Mouse (Mus musculus) right cerebral cortex, postnatal 25 days (tissue): ENCODE data around the gene Phldb1.

ENCODE experiments used
- DNase-seq: peaks from one replicate; pipeline ENCODE4 v3.0.0; 2022

Gene Phldb1

DNA sequence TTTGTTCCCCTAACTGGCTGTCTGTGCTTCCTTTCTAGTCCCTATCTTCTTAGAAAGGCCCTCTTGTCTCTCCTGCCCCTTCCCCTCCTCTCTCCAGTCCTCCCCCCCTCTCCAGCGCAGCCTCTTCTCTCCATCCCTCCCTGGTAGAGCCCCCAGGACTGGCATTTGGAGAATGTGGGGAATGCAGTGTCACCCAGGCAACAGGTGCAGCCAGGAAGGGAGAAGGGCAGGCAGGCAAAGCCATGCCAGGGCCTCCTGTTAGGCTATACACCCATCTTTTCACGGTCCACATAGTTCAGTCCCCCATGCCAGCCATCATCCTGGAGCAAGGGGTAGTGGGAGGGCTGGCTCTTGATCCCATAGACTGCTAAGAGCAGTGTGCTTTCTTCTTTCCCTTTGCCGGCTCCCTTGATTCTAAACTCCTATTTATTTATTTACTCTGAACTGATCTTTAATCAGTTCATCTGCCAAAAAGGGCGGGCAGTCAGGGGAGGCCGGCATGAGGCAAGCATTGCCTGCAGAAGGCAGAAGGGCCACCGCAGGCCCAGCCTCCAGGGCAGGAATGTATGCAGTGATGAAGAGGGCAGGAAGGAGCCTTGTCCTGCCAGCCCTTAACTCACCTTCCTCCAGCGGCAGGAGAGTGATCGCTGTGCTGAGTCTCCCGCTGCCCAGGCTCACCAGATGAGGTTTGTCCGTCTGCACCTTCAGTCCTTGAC, 8.4 kb downstream of the Phldb1 start:
- no peak for DNase-seq

DNA sequence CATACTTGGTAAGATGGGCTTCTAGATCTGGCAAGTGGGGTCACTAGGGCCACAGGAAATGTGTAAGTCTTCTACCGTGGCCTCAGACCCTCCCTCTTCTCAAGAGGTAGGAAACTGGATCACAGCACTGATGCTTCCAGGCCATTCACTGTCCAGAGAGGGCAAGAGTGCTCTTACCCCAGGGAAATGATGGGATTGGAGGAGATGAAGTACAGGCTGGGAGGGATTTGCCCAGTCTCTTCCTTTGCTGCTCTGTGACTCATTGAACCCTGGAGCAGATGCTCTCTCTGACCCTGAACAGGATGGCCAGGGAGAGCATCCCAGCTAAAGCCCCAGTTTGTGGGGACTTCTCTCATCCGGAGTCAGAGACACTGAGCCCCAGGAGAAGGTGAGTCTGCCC, 10.3 kb downstream of the Phldb1 start:
- no peak for DNase-seq

DNA sequence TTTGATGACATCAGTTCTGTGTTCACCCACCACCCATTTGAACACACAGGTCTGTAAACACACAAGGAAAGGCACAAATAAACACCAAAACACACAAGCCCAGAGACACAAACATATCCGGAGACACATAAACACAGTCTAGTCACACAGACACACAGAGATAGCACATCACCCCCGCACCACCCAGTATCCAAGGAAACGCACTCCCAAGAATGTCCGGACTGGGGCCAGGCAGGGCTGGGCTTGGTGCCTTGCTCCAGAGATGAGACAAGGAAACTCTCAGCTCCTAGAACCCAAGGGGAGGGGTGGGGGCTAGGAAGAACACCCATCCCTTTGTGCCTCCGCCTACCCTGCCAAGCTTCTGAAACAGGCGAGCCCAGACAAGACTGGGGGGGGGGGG, 10.8 kb downstream of the Phldb1 start:
- DNase-seq: no peak

DNA sequence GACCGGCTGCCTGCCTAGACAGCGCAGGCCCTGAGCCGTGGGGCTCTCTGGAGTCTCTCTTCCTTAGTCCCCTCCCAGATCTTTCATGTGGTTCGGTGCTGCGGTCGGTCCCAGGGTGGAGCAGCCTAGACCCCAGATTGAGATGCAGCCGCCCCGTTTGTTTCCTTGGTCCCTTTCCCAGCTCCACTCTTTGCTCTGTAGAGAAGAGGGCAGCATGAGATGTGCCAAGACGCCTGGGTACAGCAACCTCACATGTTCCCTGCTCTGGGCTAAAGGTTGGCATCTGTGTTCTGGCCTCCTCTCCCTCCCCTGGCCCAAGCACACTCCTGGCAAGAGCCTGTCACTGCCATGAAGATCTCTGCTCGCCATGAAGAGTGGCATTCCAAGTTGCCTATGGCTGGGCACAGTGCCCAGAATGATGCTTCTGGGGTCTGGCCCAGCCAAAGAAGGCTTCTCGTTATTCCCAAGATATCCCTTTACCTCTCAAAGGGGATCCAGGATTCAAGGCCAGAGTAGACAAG, 11.4 kb downstream of the Phldb1 start:
- DNase-seq: no peak

DNA sequence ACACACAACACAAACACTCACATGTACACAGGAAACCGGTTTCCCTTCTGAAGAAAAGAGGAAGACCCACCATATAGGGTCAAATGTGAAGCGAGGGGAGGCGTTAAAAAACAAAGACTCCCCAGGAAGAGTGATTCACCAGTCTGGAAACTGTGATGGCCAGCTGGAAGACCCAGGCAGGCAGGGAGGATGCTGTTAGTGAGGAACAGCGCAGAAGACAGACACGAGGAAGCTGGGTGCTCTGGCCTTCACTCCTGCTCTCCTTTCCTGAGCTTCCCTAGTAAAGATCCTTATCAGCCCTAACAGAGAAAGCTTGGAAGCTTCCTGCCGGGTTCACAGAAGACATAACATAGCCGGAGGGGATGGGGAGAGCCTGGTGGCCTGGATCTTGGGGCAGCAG, 12.0 kb downstream of the Phldb1 start:
- DNase-seq: no peak

DNA sequence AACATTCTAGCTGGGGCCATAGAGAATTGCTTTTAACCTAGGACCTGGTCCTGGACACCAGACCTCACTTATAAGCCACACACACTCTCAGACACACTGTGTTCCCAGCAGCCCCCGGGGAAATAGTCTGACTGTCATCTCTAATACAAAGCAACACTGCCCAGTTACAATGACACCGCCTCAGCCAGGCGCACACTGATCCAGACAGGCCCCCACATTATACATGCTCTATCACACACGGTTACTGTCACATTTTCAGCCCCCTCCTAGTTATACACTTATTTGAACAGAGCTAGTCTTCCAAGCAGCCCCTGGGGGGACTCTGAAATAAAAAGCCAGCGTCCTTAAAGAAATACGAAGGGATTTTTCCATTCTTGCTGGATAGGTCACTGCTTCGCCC, 12.4 kb downstream of the Phldb1 start:
- no peak for DNase-seq

DNA sequence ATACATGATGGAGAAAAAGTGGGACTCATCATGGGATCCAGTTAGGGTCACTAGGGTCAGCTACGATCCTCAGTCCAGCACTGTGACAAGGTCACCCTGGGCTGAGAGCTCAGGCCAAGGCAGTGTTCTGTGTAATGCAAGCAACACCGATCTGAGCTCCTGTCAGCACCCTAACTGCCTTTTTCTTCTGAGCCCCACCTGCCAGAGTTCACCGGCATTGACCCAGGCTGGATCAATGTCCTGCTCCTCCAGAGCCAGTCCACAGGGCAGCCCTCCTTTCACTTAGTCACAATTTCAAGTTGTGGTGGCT, 13.2 kb downstream of the Phldb1 start:
- no peak for DNase-seq

DNA sequence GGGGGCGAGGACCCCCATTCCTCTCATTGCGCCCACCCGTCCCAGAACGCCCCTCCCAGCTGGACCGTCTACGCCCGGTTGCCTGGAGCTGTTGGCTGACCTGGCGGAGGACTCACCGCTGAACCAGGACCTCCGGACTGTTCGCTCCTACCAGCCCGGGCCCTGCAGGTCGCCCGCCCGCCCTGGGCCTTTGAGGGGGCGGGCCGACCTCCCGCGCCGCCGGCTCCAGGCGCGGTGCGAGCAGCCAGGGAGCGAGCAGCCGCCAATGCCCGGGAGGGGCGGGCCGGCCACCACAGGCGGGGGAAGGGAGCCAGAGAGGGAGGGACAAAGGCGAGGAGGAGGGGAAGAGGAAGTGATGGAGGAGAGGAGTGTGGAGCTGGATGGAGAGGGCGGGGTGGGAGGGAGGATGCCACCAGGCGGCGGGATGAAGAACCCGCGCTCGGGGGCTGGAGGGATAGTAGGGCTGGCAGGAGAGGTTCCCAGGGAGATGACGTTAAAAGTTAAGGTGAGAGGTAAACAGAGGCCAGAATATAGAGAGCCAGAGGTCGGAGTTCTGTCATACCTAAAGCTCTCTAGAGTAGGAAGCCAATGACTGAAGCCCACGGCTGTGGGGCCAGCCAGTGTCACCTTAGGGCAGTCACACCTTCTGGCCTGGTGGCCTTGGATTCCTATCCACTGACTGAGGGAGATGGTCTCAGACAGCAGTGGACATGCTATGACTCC, 13.7 kb downstream of the Phldb1 start:
- DNase-seq: peak; percentile 85

DNA sequence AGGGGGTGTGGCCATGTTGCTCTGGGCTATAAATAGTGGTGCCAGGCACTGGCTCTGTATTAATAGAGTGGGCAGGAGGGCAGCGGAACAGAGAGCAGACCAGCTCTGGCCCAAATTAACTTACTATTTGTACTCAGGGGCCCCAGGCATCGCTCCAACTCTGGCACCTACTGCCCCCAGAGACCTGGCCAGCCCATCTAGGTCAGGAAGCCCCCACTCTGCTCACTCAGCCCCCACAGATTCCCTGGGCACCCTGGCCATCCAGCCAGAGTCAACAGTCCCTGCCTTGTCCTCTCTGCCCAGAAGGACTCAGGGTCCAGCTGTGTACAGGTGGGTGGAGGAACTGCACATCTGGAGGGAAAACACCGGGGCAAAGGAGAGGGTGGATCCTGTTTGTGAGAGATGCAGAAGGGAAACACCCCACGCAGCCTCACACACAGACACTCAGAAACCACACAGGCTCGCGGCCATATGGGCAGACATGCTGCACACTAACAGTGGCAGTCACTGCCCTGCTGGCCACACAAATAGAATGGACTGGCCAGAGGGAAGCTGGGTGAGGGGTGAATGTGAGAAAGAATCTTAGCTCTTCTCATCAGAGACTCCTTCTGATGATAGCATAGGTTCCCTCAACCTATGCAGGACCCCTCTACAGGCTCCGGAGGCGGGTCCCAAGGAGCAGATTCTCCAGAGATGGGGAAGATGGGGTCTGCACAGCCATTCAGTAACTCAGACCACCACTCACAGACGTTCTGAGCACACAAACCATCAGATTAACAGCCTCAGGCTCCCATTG, 14.4 kb downstream of the Phldb1 start:
- DNase-seq: no peak

DNA sequence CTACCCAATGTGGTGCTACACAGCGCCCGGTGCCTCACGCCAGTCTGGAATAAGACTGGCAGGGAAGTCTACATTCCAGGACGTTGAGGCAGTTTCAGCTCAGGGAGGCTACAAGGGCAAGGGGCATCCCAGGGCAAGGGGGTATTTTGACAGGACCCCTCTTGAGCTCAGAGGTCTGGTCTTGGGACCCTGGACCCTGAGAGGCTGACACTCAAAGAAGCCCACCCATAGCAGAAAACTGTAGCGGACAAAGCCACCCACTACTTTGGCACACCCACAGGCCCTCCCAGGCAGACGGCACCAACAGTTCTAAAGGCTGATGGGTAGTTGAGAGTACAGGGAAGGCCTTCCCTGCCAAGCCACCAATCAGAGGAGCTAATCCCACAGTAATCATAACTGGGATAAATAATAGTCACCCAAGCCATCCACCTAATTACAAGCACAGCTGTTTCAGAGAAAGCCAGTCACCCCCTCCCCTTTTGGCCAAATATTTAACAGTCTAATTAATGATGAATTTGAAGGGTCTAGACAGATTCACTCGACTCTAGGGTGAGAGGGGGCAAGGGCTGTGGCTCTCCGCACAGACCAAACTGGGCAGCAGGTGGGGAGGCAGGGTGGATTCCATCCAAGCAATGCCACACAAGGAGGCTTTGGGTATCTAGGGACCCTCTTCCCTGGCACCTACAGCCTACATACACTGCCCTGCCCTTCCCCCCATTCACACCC, 15.2 kb downstream of the Phldb1 start:
- DNase-seq: no peak

DNA sequence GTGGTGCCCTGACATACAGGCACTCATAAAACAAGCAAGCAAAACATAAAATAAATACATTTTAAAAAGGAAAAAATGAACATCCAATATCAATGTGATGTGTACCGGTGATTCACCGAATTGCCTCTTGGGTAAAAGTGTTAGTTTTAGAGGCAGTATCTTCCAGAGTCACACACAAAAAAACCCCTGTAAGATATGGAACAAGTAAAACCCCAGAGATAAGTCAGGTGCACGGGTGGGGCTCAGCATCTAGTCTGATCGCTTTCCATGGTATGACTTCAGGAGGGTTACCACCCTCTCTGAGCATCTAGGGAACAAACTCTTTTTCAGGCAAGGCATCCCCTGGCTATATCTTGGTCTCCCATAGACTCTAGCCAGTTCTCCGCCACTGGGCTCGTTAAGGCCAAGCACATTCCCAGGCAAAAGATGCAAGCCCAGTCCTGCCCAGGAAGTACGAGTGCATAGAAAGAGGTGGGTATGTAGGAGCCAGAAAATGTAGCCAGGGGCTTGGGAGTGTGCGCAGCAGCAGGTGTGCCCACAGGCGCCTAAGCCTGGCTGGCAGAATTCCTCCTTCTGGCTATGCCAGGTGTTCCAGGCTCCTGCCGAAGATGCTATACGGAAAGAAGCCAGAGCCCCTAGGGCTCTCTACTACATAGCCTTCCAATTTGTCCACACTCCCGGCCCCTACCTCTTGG, 15.9 kb downstream of the Phldb1 start:
- no peak for DNase-seq

DNA sequence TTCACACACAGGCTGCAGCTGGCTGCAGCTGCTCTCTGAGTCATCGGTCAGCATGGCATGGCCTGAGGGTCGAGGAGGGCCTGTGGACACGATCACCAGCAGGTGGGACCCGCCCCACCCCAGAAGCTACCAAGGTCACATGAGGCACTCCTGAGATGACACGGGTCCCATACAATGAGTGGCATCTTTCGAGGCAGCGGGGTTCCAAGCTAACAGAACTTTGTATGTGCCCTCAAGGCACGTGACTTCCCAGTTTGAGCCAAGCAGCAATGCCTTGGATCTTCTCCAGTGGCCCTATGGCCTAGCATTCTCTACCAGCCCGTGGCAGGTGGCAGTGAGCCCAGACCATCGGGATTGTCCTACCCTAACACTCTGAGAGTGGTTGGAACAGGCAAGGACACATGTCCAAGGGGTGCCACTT, 17.2 kb downstream of the Phldb1 start:
- DNase-seq: no peak

DNA sequence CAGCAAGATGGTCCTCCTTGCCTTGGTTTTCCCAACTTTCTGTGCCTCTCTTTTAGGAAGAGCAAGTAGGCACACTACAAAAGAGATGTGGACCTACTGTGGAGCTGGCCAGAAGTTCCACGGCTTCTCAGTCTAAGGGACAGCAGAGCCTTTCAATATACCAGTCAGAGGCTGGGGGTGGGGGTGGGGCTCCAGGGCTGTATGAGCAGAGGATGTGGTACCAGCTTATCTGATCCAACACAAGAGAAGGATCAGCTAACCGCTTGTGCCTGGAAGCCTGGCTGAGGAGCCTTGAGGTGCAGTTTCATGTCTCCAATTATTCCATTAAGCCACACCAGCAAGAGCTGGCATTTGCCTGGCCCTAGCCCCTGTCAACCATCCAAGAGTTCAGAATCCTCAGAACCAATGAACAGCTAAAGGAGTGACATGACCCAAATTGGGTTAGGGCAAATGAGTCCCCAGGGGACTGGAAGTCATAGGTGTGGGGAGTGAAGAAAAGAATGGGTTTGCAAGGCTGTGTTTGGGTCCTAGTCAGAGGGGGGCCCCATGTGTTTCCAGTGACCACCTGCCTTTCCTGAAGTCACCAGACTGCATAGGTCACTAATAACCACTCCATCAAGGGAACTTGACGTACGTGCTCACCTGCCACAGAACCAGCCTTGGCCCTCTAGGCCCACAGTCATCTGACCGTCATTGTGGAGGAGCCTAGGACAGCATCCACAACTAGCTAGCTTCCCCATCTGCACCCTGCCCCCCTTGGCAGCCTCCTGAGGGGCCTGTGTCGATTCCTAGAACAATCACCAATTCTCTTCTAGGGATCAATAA, 17.8 kb downstream of the Phldb1 start:
- DNase-seq: no peak

DNA sequence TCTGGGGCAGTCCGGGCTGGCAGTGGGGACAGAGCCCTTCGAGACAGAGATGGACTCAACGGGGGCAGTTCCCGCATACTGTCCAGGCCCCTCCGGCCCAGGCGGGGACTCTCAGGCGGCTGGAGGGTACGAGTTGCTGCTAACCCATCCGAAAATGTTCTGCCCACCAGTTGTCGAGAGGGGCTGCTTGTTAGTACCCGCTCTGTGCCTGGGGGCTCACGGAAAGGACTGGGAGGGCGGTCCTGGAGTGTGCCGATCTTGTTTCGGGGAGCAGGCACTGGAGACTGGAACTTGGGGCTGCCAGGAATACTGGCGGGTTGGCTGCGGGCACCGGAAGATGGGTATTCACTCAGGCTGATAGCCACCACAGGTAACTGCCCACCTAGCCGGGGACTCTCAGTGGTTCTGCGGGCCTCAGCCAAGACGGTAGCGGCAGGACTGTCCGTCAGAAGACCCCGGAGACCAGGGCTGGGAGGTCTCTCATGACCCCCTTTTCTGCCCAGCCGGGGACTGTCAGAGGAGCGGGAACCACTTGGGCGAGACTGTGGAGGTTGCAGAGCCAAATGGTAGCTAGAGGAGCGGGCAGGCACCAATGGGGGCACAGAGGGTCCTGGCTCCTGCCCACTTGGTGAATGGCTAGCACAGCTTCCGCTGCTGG, 19.2 kb downstream of the Phldb1 start:
- DNase-seq: no peak

DNA sequence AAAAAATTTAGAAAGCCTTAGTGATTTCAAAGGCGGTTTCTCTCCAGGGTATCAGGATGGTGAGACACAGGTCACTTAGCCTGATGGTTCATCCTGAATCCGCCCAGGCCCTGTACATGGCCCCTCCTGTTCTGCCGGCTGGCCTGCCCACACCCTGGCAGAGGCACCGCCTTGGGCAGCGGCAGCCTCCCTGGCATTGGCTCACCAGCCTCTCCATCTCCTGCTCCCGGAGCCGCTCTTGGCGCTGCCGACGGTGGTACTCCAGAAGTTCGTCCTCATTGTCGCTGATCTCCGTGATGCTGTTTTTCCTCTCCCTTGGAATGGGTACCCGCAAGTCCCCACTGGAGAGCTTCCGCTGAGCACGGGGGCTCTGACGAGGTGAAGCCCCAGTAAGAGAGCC, 19.9 kb downstream of the Phldb1 start:
- DNase-seq: no peak

DNA sequence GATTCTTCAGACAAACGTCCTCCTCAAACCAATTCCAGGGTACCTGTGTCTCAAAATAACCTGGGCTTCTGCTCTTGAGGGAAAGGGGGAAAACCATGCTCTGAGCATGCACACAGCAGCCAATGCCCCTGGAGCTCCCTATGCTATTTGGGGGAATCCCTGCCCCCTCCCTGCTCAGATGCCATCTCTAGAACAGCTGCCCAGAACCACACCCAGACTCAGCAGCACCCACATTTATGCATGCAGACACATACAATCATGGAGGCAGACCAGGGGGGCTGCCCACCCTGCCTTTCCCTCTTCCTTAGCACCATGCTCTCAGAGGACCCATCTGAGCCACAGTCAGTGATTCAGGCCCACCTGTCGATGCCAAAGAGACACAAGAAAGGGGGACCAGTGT, 21.4 kb downstream of the Phldb1 start:
- no peak for DNase-seq

DNA sequence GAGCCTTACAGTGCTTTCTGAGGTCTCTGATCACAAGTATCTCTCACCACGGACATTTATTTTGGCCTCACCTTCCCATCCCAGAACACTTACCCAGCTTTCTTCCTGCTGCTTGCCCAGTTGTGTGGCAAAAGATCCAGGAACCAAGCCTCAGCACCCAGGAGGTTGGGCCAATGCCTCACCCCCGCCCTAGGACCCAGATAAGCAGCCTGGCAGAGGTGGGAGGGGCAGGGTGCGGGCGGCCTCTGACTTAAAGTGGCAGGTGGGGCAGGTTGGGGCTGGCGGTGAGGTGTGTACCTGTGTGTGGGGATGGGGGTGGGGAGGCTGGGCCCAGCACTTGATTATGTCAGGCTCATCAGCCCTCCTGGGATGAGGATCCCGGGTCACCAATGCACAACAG, 21.9 kb downstream of the Phldb1 start:
- no peak for DNase-seq

DNA sequence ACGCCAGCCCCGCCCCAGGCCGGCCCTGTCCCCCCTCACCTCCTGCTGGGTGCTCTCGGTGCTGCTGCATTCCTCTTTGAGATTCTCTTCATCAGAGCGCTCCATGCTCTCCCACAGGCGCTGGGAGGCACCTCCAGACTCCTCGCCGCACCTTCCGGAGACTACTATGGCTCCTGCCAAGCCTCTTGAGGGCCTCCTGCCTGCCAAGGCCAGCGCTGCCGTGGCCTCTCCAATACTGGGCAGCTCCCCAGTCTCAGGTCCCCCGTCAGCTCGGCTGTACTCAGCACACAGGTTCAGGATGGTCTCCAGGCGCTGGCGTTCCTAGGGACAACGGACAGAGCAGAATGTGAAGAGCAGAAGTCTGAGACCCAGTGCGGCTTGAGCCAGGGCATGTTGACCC, 23.4 kb downstream of the Phldb1 start:
- no peak for DNase-seq

DNA sequence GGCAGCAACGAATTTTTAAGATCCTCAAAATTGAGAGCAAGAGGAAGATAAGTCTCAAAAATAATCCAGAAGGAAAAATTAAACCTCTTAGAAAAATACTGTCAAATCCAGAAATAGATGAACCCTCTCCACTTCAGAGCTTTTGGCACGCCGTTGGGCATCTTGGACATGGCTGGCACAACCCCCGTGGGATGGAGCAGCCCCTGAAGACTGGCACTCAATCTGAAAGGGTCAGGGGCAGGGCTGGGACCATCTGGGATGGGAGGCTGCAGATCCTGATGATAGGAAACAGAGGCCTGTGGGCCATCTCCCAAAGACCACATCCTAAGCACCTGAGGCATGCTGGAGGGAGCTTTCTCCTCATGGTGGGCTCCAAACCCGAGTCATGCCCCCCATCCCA, 24.8 kb downstream of the Phldb1 start:
- no peak for DNase-seq

DNA sequence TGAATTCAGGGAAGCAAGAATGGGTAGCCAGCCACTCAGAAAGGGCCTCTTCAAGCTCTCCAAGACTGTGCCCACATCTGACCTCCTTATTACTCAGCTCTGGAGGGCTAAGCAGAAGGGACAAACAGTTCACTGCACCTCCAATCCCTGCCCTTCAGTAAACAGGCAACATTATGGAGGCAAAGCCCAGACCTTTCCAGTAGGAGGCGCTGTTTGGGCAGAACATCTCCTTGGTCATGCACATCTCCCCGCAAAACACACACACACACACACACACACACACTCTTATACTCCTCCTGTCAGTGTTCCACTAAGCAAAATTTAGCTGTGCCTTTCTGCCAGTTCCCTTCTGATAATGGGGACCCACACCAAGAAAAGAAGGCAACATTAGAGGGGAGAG, 25.4 kb downstream of the Phldb1 start:
- DNase-seq: no peak

DNA sequence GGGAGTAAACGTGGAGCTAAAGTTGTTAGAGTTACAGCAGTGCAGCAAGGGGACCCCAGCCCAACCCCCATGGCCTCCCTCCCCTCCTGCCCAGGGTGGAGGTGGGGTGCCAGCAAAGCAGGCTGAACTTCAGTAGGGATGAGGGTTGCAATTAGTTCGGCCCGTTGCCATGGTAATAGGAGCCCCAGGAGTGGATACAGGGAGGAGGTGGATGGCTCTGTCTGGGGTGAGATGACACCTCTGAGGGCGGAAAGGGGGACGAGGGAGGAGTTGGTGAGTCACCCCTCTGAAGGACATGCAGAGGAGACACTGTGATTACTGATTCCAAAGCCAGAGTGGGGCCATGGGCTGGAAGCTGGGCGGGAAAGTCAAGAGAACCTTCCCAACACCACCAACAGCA, 26.1 kb downstream of the Phldb1 start:
- DNase-seq: no peak
